Mouse (Mus musculus) C2C12 (cell line): ENCODE data around the gene Rnf8.

Experiments used
- CTCF ChIP-seq: IDR thresholded peaks from one replicate; pipeline ENCODE4 v1.5.1; 2011; ENCODE audit not compliant: control insufficient read depth, insufficient read depth, insufficient read length
- MAX ChIP-seq: IDR thresholded peaks from one replicate; pipeline ENCODE4 v1.6.1; 2011; ENCODE audit warnings: mild to moderate bottlenecking, control low read depth
- MYOG ChIP-seq: IDR thresholded peaks from one replicate; pipeline ENCODE4 v1.6.1; 2011; ENCODE audit not compliant: control insufficient read depth, insufficient read length; ENCODE audit errors: extremely low read depth
- USF1 ChIP-seq: IDR thresholded peaks from one replicate; pipeline ENCODE4 v1.6.1; 2011; ENCODE audit warnings: low read depth, mild to moderate bottlenecking, control low read depth, moderate library complexity

DNA sequence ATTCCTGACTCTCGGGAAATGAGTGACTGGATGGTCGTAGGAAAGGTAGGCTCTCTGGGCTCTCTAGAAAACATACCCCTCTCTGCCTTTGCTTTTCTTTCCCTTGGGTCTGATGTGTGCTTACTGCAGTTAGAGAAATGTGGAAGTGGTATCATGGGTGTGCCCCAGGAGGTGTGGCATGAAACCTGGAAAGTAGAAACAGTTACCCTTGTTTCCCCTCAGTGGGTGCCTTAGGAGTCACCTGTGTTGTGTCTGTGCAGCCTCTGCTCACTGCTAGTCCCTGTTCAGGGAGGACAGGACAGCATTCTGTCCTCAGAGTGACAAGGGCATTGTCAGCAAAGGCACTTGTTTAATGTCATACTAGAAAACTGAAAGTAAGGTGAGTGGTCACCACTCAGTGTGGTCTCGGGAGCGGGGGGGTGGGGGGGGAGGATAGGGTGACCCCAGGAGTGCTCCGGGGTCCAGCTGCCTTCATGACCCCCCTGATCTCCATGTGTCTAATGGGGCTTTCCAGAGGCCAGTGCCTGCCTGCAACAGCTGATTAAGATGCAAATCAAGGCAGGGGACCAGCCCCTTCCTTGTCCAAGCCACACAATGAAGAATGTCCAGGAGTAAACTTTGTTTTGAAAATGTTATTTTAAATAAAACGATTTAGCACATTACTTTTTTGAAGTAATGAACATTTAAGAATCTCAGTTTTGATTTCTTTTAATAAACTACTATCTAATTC is 64.6 kb downstream of the Rnf8 start:
- TF ChIP-seq CTCF (no peak), MYOG (no peak), USF1 (no peak), MAX (no peak)
